8 mouse cellular contexts compared by ENCODE assay signal in genomic region chr5:148995962-148996708, GRCm38 (mm10). TPM values are rescaled to one million over a fixed set of nuclear protein-coding genes. Genes with fewer than 3 reads are reported as not detected.
DNase-seq lines count a peak whose midpoint lies in the region; ATAC-seq and TF ChIP-seq lines count a peak whose summit lies in the region.
"Had no signal": no experiment of that assay in that cellular context is flagged by ENCODE, and none has a peak within 500 bp of the region (broad histone marks: within the 10 kb centered on the region; RNA-seq: fewer than 3 reads in every experiment).

No protein-coding gene starts in this region.

- no peak for TF ChIP-seq CTCF in liver, adult 2 months (IDR thresholded peaks at IDR 0.05; ENCODE audit: low read depth, low read length)

- no peaks in the 10 kb centered on the region; the same call in 1 of the 2 replicates for H3K79me2 ChIP-seq in liver, adult 2 months (ENCODE audit: control insufficient read depth, insufficient read depth, low read length)

- no peaks in the 10 kb centered on the region for H3K27me3 ChIP-seq in liver, adult 2 months (ENCODE audit: control insufficient read depth, insufficient read depth, low read length)
- H3K27me3 ChIP-seq in embryonic facial prominence, embryonic 10.5 days (replicated peaks; ENCODE audit: low read depth, poor library complexity, severe bottlenecking) = no peaks in the 10 kb centered on the region
- H3K27me3 ChIP-seq in stomach, embryonic 16.5 days (ENCODE audit: control insufficient read depth, insufficient read depth, low read length) = no peaks in the 10 kb centered on the region

- peak overlapping the region; percentile 67 for H3K27ac ChIP-seq in liver, adult 2 months (replicated peaks; ENCODE audit: insufficient read depth, low read depth, low read length)
- peak overlapping the region; percentile 95 for H3K27ac ChIP-seq in embryonic facial prominence, embryonic 10.5 days (replicated peaks)
- peak overlapping the region; percentile 50 for H3K27ac ChIP-seq in stomach, embryonic 16.5 days (ENCODE audit: low read length)

- no peak overlapping the region for H3K4me3 ChIP-seq in liver, adult 2 months (ENCODE audit: insufficient read depth, low read depth, low read length)
- H3K4me3 ChIP-seq in embryonic facial prominence, embryonic 10.5 days = no peak overlapping the region
- H3K4me3 ChIP-seq in stomach, embryonic 16.5 days (replicated peaks; ENCODE audit: low read length) = no peak overlapping the region

- H3K9me3 ChIP-seq in embryonic facial prominence, embryonic 10.5 days = peaks cover 15% of the 10 kb centered on the region
- H3K9me3 ChIP-seq in stomach, embryonic 16.5 days (replicated peaks; ENCODE audit: control insufficient read depth, low read length) = no peaks in the 10 kb centered on the region

- DNase-seq in liver, adult 2 months (ENCODE audit: extremely low read depth, low read depth, low spot score) = peak; percentile 30
- DNase-seq in liver = no peak
- no peak for DNase-seq in embryonic facial prominence, embryonic 10.5 days (ENCODE audit: low spot score)
- DNase-seq in testis, postnatal 10 days (ENCODE audit: low spot score) = no peak
- DNase-seq in frontal cortex, postnatal 36 days (ENCODE audit: low spot score in 2 of 2) = no peak

- no peak overlapping the region for H3K4me2 ChIP-seq in stomach, embryonic 16.5 days (ENCODE audit: low read depth, low read length)

- WGBS in liver, adult 2 months = 33% methylated on average over 9 of the region's 9 CpGs
- 77% methylated on average over 9 of the region's 9 CpGs for WGBS in embryonic facial prominence, embryonic 10.5 days
- 59% methylated on average over 9 of the region's 9 CpGs for WGBS in stomach, embryonic 16.5 days

- H3K36me3 ChIP-seq in liver, adult 2 months (ENCODE audit: control insufficient read depth, insufficient read depth, low read length) = no peaks in the 10 kb centered on the region
- H3K36me3 ChIP-seq in embryonic facial prominence, embryonic 10.5 days (replicated peaks) = peaks cover 12% of the 10 kb centered on the region
- 0 out of 2 replicates have a peak, but pooled peaks cover 5% of the 10 kb centered on the region for H3K36me3 ChIP-seq in stomach, embryonic 16.5 days (ENCODE audit: control insufficient read depth, insufficient read depth, low read length)

- ATAC-seq in inflammation-experienced regulatory T-cells, adult 6 months = peak; percentile 42
- no peak for ATAC-seq in stomach, embryonic 16.5 days (ENCODE audit: insufficient read depth, low FRiP score)

- H3K4me1 ChIP-seq in liver, adult 2 months (ENCODE audit: control insufficient read depth, insufficient read depth, low read length) = peaks cover 10% of the 10 kb centered on the region; the same call in 1 of the 2 replicates
- H3K4me1 ChIP-seq in embryonic facial prominence, embryonic 10.5 days = peaks cover 31% of the 10 kb centered on the region
- peaks cover 7% of the 10 kb centered on the region; the same call in 1 of the 2 replicates for H3K4me1 ChIP-seq in stomach, embryonic 16.5 days (ENCODE audit: control insufficient read depth, insufficient read depth, low read length)

- no peak for TF ChIP-seq POLR2A in liver, adult 2 months (IDR thresholded peaks at IDR 0.05; ENCODE audit: extremely low read depth, insufficient read depth, low read length)

- H3K9ac ChIP-seq in liver, adult 2 months (ENCODE audit: low read depth, low read length) = peak overlapping the region; percentile 51
- no peak overlapping the region for H3K9ac ChIP-seq in stomach, embryonic 16.5 days (ENCODE audit: low read length)

RNA-seq across cellular contexts. Expression of gene Gm42791, which starts 1.2 kb away (rescaled TPM):
- not detected in 2 replicates for total RNA-seq in liver, adult 2 months (2014; rRNA removed)
- not detected in 2 replicates for polyA plus RNA-seq in liver, adult 2 months (2012; rRNA removed)
- polyA plus RNA-seq in embryonic facial prominence, embryonic 10.5 days (2016; fragmentation: Nextera tagmentation; extraction: Ambion mirVana) = 0.49 and 4.6 TPM in 2 replicates
- polyA plus RNA-seq in inflammation-experienced regulatory T-cells, adult 6 months (2017; shearing (Covaris generic)) = not detected
- 1.6 and 2.2 TPM in 2 replicates for polyA plus RNA-seq in stomach, embryonic 16.5 days (2015; fragmentation: Nextera tagmentation; extraction: Ambion mirVana)
- polyA plus RNA-seq: gonadal fat pad, adult 2 months had no signal
